Mouse (Mus musculus): ENCODE measurements at regions not wholly inside any gene's neighbourhood (a gene's known extent, or its start where the extent isn't known, plus 50 kb on each side); places are given as distances from the start of the nearest gene placed in this dataset. TPM values are rescaled to one million over a fixed set of nuclear protein-coding genes. Genes with fewer than 3 reads are reported as not detected.

Small RNA genes lying in the stretch of these regions (microRNA-seq; reads per million reads assigned to microRNA genes)
- not detected for gene Gm44377

Measured in heart, postnatal 25 days (tissue).